Mouse (Mus musculus) embryonic facial prominence, embryonic 15.5 days (tissue): ENCODE results near the gene Slit3. TPM values are rescaled to one million over a fixed set of nuclear protein-coding genes. Genes with fewer than 3 reads are reported as not detected.

ENCODE experiments used
- ATAC-seq: fragments of 200-750 bp; cut with Nextera tagmentation; 2 replicates; pipeline ENCODE4 v1.8.0; 2017; ENCODE audit warnings: low read depth, moderate TSS enrichment; ENCODE audit not compliant: insufficient number of reproducible peaks, low FRiP score, low TSS enrichment
- H3K27ac ChIP-seq: fragments of 300-500 bp; sonication (generic); replicated peaks from 2 replicates; pipeline ENCODE4 v1.5.1; 2015; ENCODE audit warnings: mild to moderate bottlenecking, inconsistent platforms
- H3K27me3 ChIP-seq: fragments of 300-500 bp; sonication (generic); 2 replicates; pipeline ENCODE4 v1.6.1; 2015; ENCODE audit warnings: inconsistent platforms
- H3K36me3 ChIP-seq: fragments of 300-500 bp; sonication (generic); 2 replicates; pipeline ENCODE4 v1.6.1; 2015; ENCODE audit warnings: mild to moderate bottlenecking, inconsistent platforms
- H3K4me1 ChIP-seq: fragments of 300-500 bp; sonication (generic); 2 replicates; pipeline ENCODE4 v1.6.1; 2015; ENCODE audit warnings: inconsistent platforms
- H3K4me2 ChIP-seq: fragments of 300-500 bp; sonication (generic); replicated peaks from 2 replicates; pipeline ENCODE4 v1.6.1; 2015; ENCODE audit warnings: mild to moderate bottlenecking, inconsistent platforms
- H3K4me3 ChIP-seq: fragments of 300-500 bp; sonication (generic); replicated peaks from 2 replicates; pipeline ENCODE4 v1.5.1; 2015; ENCODE audit warnings: mild to moderate bottlenecking, inconsistent platforms
- H3K9ac ChIP-seq: fragments of 300-500 bp; sonication (generic); 2 replicates; pipeline ENCODE4 v1.6.1; 2015; ENCODE audit warnings: inconsistent platforms
- H3K9me3 ChIP-seq: fragments of 300-500 bp; sonication (generic); replicated peaks from 2 replicates; pipeline ENCODE4 v1.6.1; 2016; ENCODE audit warnings: inconsistent platforms
- WGBS: fragments of 180-500 bp; shearing (Covaris S2); methylation state at CpG from one replicate; pipeline ENCODE4 v1.1.7; 2015; 5-methylcytosine and 5-hydroxymethylcytosine counted together
- polyA plus RNA-seq: library from polyadenylated mRNA; unstranded; fragments of >200 nt; fragmentation: Nextera tagmentation; extraction: Ambion mirVana; gene quantifications from 2 replicates; pipeline ENCODE4 v1.2.1, GENCODE M21; 2015

The Slit3 gene
- polyA plus RNA-seq, 1 experiment from 2014 or later = 27.6 TPM

DNA sequence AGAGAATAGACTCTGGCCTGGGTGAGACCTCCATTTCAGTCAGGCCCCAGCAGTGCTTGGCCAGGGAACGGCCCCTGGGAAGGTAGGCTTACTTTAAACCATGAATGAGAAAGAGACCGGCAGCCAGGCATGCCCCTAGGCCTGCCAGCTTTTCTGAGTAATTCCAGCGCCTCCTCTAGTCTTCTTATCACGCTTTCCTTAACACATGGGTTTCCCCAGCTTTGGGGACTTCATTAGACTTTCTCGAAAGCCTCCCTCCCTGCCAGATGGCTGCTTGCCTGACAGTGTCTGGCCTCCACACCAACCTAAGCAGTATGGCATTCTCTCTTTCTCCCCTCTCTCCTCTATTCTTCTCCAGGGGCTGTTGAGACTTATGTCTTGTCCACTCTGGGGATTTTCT lies 24.5 kb upstream of the Slit3 start:
- Histone ChIP-seq H3K4me2 (no peak overlapping the region), H3K4me1 (no peaks in the 10 kb centered on the region), H3K9me3 (no peaks in the 10 kb centered on the region), H3K4me3 (no peak overlapping the region), H3K36me3 (no peaks in the 10 kb centered on the region), H3K9ac (no peak overlapping the region), H3K27ac (no peak overlapping the region), H3K27me3 (no peaks in the 10 kb centered on the region)
- ATAC-seq = no peak
- 48% methylated on average over 5 of the region's 5 CpGs for WGBS

DNA sequence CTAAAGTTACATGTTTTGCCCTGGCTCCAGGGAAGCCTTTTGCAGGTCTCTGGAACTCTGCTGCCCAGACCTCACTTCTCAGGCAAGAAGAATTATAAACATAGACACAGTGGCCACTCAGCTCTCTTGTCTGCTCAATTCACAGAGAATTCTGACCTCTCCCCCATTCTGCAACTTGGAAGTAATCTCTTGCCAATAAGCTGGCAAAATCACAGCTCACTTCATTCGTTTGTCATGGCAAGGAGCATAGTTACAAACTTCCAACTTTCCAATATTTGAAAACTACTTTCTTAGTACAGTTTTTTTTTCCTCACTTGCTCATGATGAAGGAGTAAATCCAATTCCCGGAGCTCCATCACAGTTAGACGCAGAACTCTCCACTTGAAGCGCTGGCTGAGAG lies 11.2 kb upstream of the Slit3 start:
- H3K4me3 ChIP-seq = no peak overlapping the region
- no peaks in the 10 kb centered on the region for H3K36me3 ChIP-seq
- no peak overlapping the region for H3K4me2 ChIP-seq
- no peaks in the 10 kb centered on the region for H3K4me1 ChIP-seq
- ATAC-seq = no peak
- H3K27me3 ChIP-seq = no peaks in the 10 kb centered on the region
- WGBS = 26% methylated on average over 4 of the region's 4 CpGs
- no peaks in the 10 kb centered on the region for H3K9me3 ChIP-seq
- H3K27ac ChIP-seq = no peak overlapping the region
- no peak overlapping the region for H3K9ac ChIP-seq

DNA sequence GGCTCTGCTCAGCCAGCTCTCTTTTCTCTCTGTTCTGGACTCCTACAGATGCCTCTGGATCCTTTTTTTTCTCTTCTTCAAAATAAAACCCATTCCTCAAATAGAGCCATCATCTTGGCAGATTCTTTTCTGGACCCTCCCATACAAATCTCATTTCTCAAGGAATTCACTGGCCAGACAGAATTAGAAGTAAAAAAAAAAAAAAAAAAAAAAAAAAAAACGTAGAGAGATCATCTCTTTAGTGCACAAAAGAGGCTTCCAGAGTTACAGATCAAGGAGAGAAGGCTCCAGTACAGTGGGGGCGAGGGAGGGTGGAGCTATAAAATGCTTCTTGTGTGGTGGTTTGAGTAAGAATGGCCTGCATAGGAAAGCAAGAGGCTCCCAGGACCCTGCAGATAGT lies 10.2 kb upstream of the Slit3 start:
- no peaks in the 10 kb centered on the region for H3K9me3 ChIP-seq
- no peaks in the 10 kb centered on the region for H3K4me1 ChIP-seq
- ATAC-seq = no peak
- no peaks in the 10 kb centered on the region for H3K36me3 ChIP-seq
- no peak overlapping the region for H3K4me2 ChIP-seq
- H3K27me3 ChIP-seq = no peaks in the 10 kb centered on the region
- no peak overlapping the region for H3K4me3 ChIP-seq
- H3K27ac ChIP-seq = no peak overlapping the region
- H3K9ac ChIP-seq = no peak overlapping the region
- WGBS = 32% methylated on average over 2 of the region's 2 CpGs

DNA sequence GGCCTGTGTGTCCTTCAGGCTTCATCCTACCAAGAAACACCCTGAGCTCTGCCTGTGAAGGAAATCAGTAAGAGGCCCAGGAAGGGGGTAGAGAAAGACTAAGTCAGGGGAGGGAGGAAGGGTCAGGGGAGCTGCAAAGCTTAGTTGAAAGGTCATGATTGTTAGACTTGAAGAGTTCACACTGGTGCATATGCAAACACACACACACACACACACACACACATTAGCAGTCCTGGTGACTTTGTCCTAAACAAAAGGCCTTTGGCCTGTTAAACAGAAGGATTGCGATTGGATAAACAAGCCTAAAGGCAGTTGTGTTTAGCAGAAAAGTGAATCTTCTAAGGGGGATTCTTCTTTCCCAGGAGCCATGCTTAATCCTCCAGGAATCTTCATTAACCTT lies 7.7 kb upstream of the Slit3 start:
- H3K4me3 ChIP-seq = no peak overlapping the region
- H3K4me1 ChIP-seq = no peaks in the 10 kb centered on the region
- H3K9me3 ChIP-seq = no peaks in the 10 kb centered on the region
- H3K9ac ChIP-seq = no peak overlapping the region
- no peak overlapping the region for H3K4me2 ChIP-seq
- WGBS = 46% methylated on average over 1 of the region's 1 CpGs
- no peaks in the 10 kb centered on the region for H3K27me3 ChIP-seq
- H3K36me3 ChIP-seq = no peaks in the 10 kb centered on the region
- no peak overlapping the region for H3K27ac ChIP-seq
- ATAC-seq = no peak

DNA sequence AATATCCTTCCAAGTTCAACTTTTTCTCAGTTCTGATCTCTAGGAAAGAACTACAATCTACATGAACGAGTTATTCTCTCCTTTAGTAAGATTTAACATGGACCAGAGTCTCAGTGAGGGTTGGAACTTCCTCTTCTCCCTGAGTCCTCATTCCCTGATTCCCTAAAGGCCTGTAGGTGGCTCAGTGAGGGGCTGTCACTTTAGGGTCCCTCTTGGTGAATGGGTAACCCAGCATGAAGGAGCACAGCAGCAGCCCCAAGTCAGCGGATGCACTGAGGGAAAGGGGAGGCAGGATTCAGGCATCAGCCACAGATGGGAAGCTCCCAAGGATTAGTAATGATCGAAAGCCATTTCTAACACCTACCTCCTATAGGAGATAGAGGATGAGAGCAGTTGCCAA lies 4.6 kb upstream of the Slit3 start:
- no peak for ATAC-seq
- no peak overlapping the region for H3K9ac ChIP-seq
- H3K36me3 ChIP-seq = no peaks in the 10 kb centered on the region
- H3K9me3 ChIP-seq = no peaks in the 10 kb centered on the region
- H3K4me3 ChIP-seq = no peak overlapping the region
- H3K4me1 ChIP-seq = peaks cover 21% of the 10 kb centered on the region
- H3K27ac ChIP-seq = no peak overlapping the region
- no peak overlapping the region for H3K4me2 ChIP-seq
- H3K27me3 ChIP-seq = peaks cover 3% of the 10 kb centered on the region; the same call in 1 of the 2 replicates
- WGBS = 81% methylated on average over 3 of the region's 3 CpGs

DNA sequence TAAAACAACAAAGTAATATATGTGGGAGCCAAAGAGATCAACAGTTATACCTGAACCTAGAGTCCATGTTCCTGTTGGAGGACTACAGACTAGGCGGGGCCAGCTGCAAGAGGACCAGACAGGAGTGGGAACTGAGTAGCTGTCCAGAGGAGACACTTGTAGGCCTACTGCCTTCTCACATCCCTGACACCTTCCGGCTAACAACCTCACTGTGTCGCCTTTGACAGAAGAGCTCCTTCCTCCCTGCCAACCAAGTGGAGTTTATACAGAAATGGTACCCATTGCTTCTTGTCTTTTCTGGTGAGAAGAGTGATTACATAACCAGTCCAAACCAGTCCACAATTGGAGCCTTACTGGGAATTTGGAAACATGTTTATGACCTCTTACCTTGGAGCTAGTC lies 3.2 kb upstream of the Slit3 start:
- 93% methylated on average over 3 of the region's 3 CpGs for WGBS
- no peak for ATAC-seq
- H3K4me3 ChIP-seq = no peak overlapping the region

DNA sequence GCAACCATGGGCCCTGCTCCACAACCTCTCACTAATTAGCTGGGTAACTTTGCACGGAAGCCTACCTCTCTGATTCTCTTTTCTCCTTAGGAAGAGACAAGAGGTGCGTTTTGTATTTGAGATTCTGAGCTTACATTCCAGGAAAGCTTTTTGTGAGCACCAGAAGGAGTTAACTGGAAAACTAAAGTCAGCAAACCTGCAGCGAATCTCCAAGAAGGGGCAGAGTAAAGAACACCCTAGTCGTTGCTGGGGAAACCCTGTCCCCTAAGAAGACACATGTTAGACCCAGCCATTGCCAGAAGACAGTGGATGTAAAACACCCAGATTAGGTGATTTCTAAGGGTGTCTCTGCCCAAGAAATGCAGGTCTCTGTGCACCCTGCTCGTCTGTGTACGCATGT lies 2.3 kb upstream of the Slit3 start:
- H3K4me1 ChIP-seq = peaks cover 34% of the 10 kb centered on the region
- H3K4me2 ChIP-seq = no peak overlapping the region
- WGBS = 49% methylated on average over 6 of the region's 6 CpGs
- no peak overlapping the region for H3K9ac ChIP-seq
- H3K9me3 ChIP-seq = no peaks in the 10 kb centered on the region
- no peak overlapping the region for H3K4me3 ChIP-seq
- no peaks in the 10 kb centered on the region for H3K36me3 ChIP-seq
- peak overlapping the region; percentile 72 for H3K27ac ChIP-seq
- H3K27me3 ChIP-seq = peaks cover 9% of the 10 kb centered on the region; the same call in 1 of the 2 replicates
- no peak for ATAC-seq

More for the DNA sequence above, 3.2 kb upstream of the Slit3 start:
- no peaks in the 10 kb centered on the region for H3K36me3 ChIP-seq
- no peak overlapping the region for H3K27ac ChIP-seq
- H3K4me2 ChIP-seq = no peak overlapping the region
- peaks cover 9% of the 10 kb centered on the region; the same call in 1 of the 2 replicates for H3K27me3 ChIP-seq
- H3K4me1 ChIP-seq = peaks cover 28% of the 10 kb centered on the region
- H3K9ac ChIP-seq = no peak overlapping the region
- H3K9me3 ChIP-seq = no peaks in the 10 kb centered on the region

DNA sequence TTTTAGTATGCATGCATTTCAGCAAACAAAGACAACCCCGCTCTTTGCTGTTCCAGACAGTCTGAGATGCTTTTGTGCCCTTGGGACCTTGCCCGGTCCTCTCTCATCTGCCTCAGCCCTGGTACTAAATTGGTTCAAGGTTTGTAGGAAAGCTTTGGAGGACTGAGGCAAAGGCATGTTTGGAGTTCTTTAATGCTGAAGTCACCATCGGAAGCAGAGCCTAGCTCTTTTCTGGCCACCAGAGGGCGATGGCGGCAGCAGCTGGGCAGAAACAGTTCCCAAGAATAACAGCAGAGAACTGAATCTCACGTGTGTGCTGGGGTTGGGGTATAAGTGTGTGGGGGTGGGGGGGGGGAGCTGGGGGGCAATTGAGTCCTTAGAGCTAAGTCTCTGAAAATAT lies 1.7 kb upstream of the Slit3 start:
- no peak overlapping the region for H3K4me3 ChIP-seq
- no peaks in the 10 kb centered on the region for H3K36me3 ChIP-seq
- no peak for ATAC-seq
- no peak overlapping the region for H3K4me2 ChIP-seq
- H3K9me3 ChIP-seq = no peaks in the 10 kb centered on the region
- peaks cover 9% of the 10 kb centered on the region; the same call in 1 of the 2 replicates for H3K27me3 ChIP-seq
- 5% methylated on average over 6 of the region's 6 CpGs for WGBS
- no peak overlapping the region for H3K9ac ChIP-seq
- H3K27ac ChIP-seq = peak overlapping the region; percentile 72
- peaks cover 41% of the 10 kb centered on the region for H3K4me1 ChIP-seq

DNA sequence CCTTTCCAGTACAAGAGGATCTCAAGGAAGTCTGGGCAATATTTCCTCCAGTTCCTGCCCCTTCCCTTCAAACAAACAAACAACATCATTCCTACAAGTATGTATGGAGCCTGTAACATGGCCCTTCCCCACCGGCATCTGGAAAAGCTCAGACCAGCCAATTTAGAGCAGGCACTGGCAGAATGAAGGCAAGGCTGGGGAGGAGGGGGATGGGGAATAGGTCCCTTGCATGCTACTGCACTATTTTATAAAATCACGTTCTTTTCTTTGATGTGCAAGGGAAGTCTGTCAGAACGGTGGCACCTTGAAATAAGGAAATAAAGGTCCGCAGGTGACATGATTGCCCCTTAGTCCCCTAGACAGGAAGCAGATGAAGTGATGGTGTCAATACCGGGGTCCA lies 948 bp upstream of the Slit3 start:
- WGBS = 18% methylated on average over 5 of the region's 5 CpGs
- Histone ChIP-seq H3K9me3 (no peaks in the 10 kb centered on the region), H3K4me1 (peaks cover 48% of the 10 kb centered on the region), H3K36me3 (no peaks in the 10 kb centered on the region), H3K27me3 (peaks cover 9% of the 10 kb centered on the region; the same call in 1 of the 2 replicates), H3K4me3 (no peak overlapping the region), H3K27ac (peak overlapping the region; percentile 85; the same call in 1 of the 2 replicates), H3K9ac (no peak overlapping the region), H3K4me2 (no peak overlapping the region)
- ATAC-seq = no peak

DNA sequence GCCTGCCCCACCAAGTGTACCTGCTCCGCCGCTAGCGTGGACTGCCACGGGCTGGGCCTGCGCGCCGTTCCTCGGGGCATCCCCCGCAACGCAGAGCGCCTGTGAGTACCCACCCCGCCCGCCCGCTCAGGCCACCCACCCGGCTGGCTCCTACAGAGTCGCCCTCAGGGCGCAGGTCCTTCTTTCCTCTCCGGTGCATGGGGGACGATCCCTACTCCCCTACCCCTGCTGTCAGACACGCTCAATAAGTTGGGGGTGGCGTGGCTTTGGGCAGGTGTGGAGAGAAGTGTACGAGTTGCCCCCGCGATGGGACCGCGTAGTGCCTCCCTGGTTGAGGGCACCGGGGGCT lies 561 bp downstream of the Slit3 start:
- Histone ChIP-seq H3K9me3 (no peaks in the 10 kb centered on the region), H3K36me3 (no peaks in the 10 kb centered on the region), H3K9ac (peak overlapping the region; percentile 39), H3K4me1 (peaks cover 62% of the 10 kb centered on the region), H3K27ac (peak overlapping the region; percentile 85), H3K27me3 (peaks cover 9% of the 10 kb centered on the region; the same call in 1 of the 2 replicates), H3K4me2 (peak overlapping the region; percentile 60), H3K4me3 (peak overlapping the region; percentile 60)
- under 1% methylated on average over 27 of the region's 27 CpGs for WGBS
- 0 out of 2 replicates have a peak, but pooled peaks have one; percentile 10 for ATAC-seq

DNA sequence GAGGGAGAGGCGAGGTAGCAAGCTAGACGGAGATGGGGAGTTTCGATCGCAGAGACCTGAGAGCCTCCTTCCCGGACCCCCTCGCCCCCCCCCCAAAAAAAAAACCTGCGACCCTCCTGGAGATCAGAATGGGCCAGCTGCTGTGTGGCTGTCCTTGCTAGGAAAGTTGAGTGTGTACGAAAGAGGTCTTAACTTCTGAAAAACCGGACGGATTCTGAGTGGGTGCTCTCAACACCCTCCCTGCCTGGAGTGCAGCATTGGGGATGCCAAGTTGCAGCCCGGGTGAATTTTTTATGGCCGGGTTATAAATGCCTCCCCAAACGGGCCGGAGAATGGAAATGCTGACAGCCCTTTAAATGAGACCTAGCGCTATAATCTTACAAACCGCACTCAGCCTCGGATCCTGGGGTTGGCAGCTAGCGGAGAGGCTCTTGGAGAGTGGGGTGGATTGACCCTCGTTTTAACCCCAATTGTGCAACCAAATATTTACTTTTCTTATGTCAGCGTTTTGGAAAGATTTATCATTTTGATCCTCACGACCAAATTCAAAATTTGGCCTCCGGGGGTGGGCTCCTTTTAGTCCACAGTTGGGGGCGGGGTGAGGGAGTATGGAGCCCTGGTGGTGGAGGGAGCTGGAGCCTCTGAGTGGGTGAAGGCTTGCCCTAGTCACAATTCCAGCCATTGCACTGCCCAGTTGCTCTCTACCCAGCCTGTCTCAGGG lies 1.2 kb downstream of the Slit3 start:
- Histone ChIP-seq H3K4me1 (peaks cover 68% of the 10 kb centered on the region), H3K4me3 (peak overlapping the region; percentile 60), H3K36me3 (no peaks in the 10 kb centered on the region), H3K27me3 (peaks cover 9% of the 10 kb centered on the region; the same call in 1 of the 2 replicates), H3K4me2 (peak overlapping the region; percentile 60), H3K9me3 (no peaks in the 10 kb centered on the region), H3K27ac (peak overlapping the region; percentile 85; the same call in 1 of the 2 replicates), H3K9ac (0 out of 2 replicates have a peak overlapping the region, but pooled peaks have one; percentile 39)
- WGBS = 3% methylated on average over 23 of the region's 23 CpGs
- no peak for ATAC-seq
